Mouse (Mus musculus) ovary, postnatal 36 days (tissue): ENCODE measurements around the gene Ptpn23.
"Not testable (repeated sequence)": the region's sequence is repeated elsewhere in the genome, so short reads cannot be mapped to it uniquely, and the experiment has no call there.

Experiments
- DNase-seq: peaks from one replicate; pipeline ENCODE4 v3.0.0; 2022; ENCODE audit warnings: low spot score, mixed read lengths

Gene Ptpn23

DNA sequence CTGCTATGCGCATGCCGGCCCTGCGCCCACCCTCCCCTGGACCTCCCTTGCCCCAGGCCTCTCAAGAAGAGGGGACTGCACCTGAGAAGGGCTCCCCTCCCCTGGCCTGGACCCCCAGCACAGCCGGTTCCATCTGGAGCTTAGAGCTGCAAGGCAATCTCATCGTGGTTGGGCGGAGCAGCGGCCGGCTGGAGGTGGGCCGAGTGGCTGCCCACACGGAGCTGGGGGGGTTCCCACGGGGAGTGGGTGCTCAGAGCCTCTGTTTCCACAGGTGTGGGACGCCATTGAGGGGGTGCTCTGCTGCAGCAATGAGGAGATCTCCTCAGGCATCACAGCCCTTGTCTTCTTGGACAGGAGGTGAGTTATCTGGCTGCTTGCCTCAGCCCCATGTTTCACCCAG lies 26.7 kb downstream of the Ptpn23 start:
- no peak for DNase-seq

- DNase-seq, result peak; percentile 66
Observed at GRCm38 (mm10) chr9:110380662-110381061, 27.4 kb downstream of the Ptpn23 start.

DNA sequence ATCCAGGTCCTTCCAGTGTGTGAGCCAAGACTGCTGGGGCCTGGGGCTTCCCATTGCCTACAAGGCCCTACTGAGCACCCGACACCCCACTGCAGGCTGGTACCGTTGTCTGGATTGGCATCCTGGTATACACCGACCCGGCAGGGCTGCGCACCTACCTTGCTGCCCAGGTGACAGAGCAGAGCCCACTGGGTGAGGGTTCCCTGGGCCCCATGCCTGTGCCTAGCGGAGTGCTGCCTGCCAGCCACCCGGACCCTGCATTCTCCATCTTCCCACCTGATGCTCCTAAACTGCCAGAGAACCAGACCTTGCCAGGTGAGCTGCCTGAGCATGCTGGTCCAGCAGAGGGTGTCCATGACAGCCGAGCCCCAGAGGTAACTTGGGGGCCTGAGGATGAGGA lies 28.7 kb downstream of the Ptpn23 start:
- no peak for DNase-seq

DNA sequence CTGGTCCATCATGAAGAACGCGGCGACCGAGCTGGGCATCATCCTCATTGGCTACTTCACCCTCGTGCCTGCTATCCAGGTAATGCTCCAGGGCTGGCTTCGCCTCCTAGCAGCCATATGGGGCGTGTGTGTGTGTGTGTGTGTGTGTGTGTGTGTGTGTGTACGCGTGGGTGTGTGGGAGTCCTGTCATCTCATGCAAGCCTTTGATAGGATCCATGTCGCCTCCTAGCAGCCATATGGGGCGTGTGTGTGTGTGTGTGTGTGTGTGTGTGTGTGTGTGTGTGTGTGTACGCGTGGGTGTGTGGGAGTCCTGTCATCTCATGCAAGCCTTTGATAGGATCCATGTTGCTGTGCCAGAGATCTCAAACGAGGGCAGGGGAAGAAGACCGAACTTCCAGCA lies 30.4 kb downstream of the Ptpn23 start:
- not testable (repeated sequence) for DNase-seq

- DNase-seq, result peak; percentile 45
Observed at GRCm38 (mm10) chr9:110375668-110376067, 32.3 kb downstream of the Ptpn23 start.

DNA sequence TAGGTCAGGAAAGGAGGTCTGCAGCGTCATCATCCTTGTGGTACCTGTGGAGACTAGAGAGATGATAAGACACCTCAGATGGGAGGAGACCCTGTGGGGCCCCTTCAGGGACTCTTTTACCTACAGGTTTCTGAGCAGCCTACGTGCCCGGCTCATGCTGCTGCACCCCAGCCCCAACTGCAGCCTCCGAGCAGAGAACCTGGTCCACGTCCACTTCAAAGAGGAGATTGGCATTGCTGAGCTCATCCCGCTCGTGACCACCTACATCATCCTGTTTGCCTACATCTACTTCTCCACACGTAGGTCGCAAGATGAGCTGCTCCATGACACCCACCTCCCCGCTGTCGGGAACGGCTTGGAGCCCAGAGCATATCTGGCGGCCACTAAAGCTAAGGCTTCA lies 34.1 kb downstream of the Ptpn23 start:
- DNase-seq, result no peak

DNA sequence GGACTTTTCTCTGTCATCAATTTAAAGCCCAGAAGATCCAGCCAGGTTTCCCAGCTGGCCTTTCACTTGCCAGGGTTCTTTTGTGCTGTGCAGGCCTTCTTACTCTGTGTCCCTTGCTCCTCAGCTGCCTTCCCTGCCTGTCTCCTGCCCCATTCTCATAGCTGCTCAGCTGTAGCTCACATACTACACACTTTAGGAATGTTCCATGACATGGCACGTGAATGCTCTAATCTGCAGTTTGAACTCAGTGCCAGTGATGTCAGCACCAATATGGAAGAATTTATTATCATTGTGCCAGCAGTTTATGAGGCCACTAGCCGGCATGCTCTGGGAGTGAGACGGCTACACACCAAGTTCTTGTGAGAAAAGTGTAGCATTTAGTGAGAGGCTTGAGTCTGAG lies 38.2 kb downstream of the Ptpn23 start:
- no peak for DNase-seq

- DNase-seq, result peak; percentile 61
Observed at GRCm38 (mm10) chr9:110366746-110367145, 41.3 kb downstream of the Ptpn23 start.

DNA sequence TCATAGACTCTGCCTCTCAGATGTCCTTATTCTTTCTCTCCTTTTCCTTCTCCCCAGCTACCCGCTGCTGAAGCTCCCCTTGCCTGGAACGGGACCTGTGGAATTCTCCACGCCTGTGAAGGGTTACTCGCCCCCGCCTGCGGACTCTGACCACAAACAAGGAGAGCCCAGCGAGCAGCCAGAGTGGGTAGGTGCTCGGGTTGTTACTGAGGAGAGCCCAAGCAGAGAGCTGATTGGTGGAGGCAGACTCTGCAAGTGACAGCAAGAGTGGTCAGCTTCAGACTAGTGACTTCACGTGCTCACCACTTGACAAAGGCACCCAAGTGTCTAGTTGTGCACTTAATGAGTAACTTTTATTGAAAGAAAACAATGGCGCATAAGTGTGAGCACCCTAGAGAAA lies 45.7 kb downstream of the Ptpn23 start:
- no peak for DNase-seq

DNA sequence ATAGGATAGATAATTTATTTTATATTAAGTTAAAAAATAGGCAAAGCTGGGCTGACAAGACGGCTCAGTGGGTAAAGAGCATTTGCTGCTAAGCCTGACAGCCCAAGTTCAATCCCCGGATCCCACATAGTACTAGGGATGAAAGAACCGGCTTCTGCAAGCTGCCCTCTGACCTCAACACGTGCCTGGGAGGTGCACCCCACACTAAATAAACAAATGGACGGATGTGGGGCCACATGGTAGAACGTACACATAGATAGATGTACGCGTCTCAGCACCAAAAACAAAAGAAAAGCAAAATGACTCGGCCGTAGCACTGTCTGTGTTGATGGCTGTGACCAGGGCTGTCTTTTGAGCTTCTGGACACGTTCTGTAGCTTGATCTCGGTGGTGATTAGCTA lies 46.7 kb downstream of the Ptpn23 start:
- DNase-seq, result no peak

- no peak for DNase-seq
Observed at GRCm38 (mm10) chr9:110358341-110358740, 49.7 kb downstream of the Ptpn23 start.

DNA sequence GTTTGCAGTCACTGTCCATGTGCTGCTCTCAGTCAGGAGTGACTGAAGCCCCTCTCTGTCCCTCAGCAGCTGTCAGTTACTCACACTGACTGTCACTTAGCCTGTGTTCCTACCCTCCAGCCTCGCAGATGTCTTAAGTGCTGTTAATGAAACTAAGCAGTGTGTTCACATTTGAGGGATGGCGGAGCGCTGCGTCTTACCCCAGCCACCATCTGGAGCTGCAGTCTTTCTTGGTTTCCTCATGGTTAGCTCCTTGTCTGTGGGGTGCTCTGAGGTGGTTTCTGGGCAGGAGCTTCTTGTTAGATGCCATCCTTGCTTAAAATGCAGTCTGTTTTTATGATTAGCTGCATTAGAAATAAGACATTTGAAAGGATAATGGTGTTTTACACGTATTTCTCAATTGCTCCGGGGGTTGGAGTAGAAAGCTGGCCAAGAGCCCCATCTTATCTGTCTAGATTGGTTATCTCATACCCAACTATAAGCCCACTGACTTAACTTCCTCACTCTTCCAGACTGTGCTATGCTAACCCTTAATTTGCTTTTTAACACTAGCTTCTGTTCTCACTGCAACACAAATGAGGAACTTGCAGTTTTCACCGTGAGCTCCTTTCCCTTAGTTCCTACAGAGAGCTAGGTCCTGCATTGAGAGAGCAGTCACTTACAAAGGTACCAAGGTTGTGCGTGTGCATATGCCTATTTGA lies 55.9 kb downstream of the Ptpn23 start:
- DNase-seq, result no peak

DNA sequence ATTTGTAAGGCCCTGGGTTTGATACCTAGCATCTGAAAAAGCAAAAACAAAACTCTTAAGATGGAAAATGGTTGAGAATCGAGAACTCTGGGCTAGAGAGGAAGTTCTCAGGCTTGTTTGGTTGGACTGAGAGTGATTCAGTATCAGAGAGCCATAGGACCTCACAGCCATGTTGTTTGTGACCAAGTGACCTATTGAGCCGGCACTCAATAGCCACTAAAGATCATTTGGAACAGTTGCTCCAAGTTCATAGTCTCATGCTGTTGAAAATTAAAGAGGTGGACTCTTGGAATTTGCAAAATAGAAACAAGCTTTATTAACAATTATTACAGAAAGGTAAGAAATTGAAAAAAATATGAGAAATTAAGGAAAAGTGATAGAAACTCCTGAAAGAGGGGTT lies 56.7 kb downstream of the Ptpn23 start:
- no peak for DNase-seq

GRCm38 (mm10) chr9:110350612-110351011 lies 57.4 kb downstream of the Ptpn23 start:
- DNase-seq, result no peak

DNA sequence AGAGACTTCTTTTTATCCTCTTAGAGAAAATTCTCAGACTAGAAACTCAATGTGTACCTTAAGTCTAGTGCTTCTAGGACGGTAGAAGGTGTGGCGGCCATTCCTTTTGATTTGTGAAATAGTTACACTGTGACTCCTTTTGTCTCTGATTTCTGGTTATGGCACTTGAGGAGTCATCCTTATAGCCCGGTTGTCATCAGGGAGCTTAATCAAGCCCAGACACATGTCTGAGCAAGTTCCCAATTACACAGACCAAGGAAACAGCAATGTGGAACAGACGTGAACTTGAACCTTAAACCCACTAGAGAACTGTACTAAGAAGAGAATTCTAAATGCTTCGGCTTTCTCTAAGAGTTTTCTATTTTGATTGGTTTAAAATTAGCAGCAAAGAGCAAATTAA lies 57.8 kb downstream of the Ptpn23 start:
- no peak for DNase-seq

DNA sequence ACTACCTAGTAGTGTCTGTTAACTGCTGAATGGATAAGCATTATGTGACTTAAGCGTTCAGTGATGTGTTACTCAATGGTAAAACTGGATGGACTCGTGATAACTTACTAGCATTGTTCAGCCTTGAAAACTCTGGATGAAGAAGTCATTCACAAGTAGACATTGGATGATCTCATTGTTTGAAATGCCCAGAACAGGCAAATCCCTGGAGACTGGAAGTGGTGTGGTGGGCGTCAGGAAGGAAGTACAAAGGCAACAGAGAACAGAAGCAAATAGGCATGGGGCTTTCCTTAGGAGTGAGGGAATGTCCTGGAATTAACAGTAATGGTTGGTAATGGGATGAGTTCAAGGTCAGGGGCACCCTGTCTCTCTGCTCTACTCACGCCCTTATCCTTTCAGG lies 59.1 kb downstream of the Ptpn23 start:
- DNase-seq, result no peak

DNA sequence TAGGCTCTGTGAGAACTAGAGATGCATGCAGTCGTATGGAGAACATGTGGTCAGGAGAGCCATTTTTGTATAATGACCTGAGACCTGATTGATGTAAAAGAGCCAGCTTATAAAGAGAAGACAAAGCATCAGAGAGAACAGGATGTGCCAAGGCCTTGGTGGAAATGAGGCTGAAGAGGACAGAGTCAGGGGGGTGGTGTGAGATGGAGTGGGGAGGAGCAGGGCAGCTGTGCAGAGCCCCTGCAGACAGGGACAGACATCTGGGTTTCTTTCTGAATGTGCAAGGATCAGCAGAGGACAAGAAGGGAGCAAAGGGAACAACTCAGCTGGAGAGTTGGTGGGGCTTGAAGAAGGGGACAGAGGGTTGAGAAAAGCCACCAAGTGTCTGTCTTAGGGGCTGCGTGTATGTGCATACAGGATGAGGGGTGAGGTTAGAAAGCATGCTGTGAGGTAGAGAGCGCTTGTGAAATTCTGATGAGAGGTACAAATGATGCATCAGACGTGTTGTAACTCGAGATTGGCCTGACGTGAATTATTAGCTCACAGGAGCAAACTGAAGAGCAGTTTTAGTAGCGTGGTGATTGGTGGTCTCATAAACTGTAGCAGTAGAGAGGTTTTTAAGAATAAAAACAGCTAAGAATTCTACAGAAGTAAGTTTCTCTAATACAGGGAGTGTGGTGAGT lies 62.8 kb downstream of the Ptpn23 start:
- DNase-seq, result no peak

DNA sequence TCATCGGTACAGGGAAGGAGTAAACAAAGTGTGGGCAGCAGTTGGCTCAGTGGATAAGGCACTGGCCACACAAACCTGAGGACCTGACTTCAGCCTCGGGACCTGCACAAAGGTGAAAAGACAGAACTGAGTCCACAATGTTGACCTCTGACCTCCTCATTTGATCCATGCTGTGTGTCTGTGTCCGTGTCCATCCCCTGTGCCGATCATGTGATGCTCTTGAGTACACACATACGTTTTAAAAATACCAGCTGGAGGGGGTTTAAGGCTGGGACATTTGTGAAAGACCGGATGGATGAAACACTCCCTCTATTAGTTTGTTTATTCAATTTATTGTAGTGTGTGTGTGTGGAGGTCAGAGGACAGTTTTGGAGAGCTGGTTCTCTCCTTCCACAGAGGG lies 64.2 kb downstream of the Ptpn23 start:
- no peak for DNase-seq

GRCm38 (mm10) chr9:110342008-110342407 lies 66.0 kb downstream of the Ptpn23 start:
- no peak for DNase-seq

DNA sequence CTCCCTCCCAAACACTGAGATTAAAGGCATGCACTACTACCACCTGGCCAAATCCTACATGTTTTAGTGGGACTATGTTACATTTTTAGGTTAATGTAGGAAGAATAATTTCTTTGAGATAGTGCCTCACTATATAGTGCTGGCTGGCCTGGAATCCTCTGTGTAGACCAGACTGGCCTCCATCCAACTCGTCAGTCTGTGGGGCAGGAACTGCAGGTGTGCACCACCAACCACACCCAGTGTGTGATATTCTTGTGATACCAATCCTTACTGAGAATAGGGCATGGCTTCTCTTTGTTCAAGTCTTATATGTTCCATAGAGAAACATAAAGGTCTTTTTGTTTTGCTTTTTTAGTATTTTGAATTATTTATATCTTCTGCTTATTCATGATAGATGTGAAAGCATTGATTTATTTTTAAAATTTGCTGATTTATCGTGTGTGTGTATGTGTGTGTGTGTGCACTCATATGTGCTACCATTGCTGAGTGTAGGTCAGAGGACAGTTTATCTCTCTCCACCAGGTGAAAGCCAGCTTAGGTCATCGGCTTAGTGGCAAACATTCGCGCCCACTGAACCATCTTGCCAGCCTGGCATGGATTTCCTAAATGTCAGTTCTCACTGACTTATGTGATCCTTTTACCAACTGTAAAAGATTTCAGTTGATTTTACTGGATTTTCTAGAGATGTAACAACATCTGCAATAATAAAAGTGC lies 67.8 kb downstream of the Ptpn23 start:
- DNase-seq, result no peak
